Mouse (Mus musculus): ENCODE measurements around the gene Ctse. TPM values are rescaled to one million over a fixed set of nuclear protein-coding genes. Genes with fewer than 3 reads are reported as not detected.

The Ctse gene
- total and polyA plus RNA-seq, 3 experiments = 55.2 to 92.7 TPM; not detected in 1

- no peaks in the 10 kb centered on the region for H3K79me2 ChIP-seq (ENCODE audit: control insufficient read depth, insufficient read depth, low read length, poor library complexity)
- no peak overlapping the region for H3K27ac ChIP-seq (ENCODE audit: control insufficient read depth, low read depth, low read length)
- no peaks in the 10 kb centered on the region for H3K9me3 ChIP-seq (replicated peaks; ENCODE audit: insufficient read depth, low read length)
- TF ChIP-seq KAT2A (conservative IDR thresholded peaks at IDR 0.05; ENCODE audit: low read depth, low read length) (no peak), JUND (IDR thresholded peaks at IDR 0.05; ENCODE audit: low read depth, low read length) (no peak), MAZ (IDR thresholded peaks at IDR 0.05; ENCODE audit: low read depth, low read length) (no peak), ZC3H11A (IDR thresholded peaks at IDR 0.05; ENCODE audit: low read depth, low read length) (no peak), HCFC1 (IDR thresholded peaks at IDR 0.05; ENCODE audit: low read depth, low read length) (no peak), TCF12 (IDR thresholded peaks at IDR 0.05; ENCODE audit: low read depth, low read length) (no peak), CHD1 (IDR thresholded peaks at IDR 0.05; ENCODE audit: low read depth, low read length) (no peak), POLR2AphosphoS5 (IDR thresholded peaks at IDR 0.05; ENCODE audit: borderline replicate concordance, low read depth, low read length) (no peak), MYB (IDR thresholded peaks at IDR 0.05; ENCODE audit: low read depth, low read length) (no peak), ETS1 (IDR thresholded peaks at IDR 0.05; ENCODE audit: low read depth, low read length) (no peak)
- H3K27me3 ChIP-seq (ENCODE audit: control insufficient read depth in 1 of 2, insufficient read depth in 2 of 2, low read length in 2 of 2) = no peaks in the 10 kb centered on the region
- H3K4me1 ChIP-seq (ENCODE audit: control insufficient read depth in 1 of 2, insufficient read depth in 2 of 2, low read length in 2 of 2) = no peaks in the 10 kb centered on the region
- DNase-seq (ENCODE audit: low read depth, low spot score) = no peak
- H3K36me3 ChIP-seq (ENCODE audit: control insufficient read depth in 1 of 2, insufficient read depth in 2 of 2, low read length in 2 of 2) = 0 out of 4 replicates have a peak, but pooled peaks cover 0 to 2% of the 10 kb centered on the region in 2 experiments
- H3K4me3 ChIP-seq (ENCODE audit: control insufficient read depth in 1 of 2, insufficient read depth in 1 of 2, low read depth in 2 of 2, low read length in 2 of 2) = no peak overlapping the region
- H3K9ac ChIP-seq (ENCODE audit: control insufficient read depth, low read depth, low read length, poor library complexity, severe bottlenecking) = no peak overlapping the region
Observed at GRCm38 (mm10) chr1:131679644-131680043, 41.5 kb downstream of the Ctse start.

GRCm38 (mm10) chr1:131687739-131688138 is 49.6 kb downstream of the Ctse start:
- no peak for DNase-seq (ENCODE audit: low read depth, low spot score)
- no peak overlapping the region for H3K4me3 ChIP-seq (ENCODE audit: control insufficient read depth in 1 of 2, insufficient read depth in 1 of 2, low read depth in 2 of 2, low read length in 2 of 2)
- no peaks in the 10 kb centered on the region for H3K79me2 ChIP-seq (ENCODE audit: control insufficient read depth, insufficient read depth, low read length, poor library complexity)
- H3K9me3 ChIP-seq (replicated peaks; ENCODE audit: insufficient read depth, low read length) = no peaks in the 10 kb centered on the region
- H3K9ac ChIP-seq (ENCODE audit: control insufficient read depth, low read depth, low read length, poor library complexity, severe bottlenecking) = no peak overlapping the region
- H3K27me3 ChIP-seq (ENCODE audit: control insufficient read depth in 1 of 2, insufficient read depth in 2 of 2, low read length in 2 of 2) = no peaks in the 10 kb centered on the region; a peak in 1 of 4 replicates
- 0 out of 4 replicates have a peak, but pooled peaks cover 0 to 10% of the 10 kb centered on the region in 2 experiments for H3K4me1 ChIP-seq (ENCODE audit: control insufficient read depth in 1 of 2, insufficient read depth in 2 of 2, low read length in 2 of 2)
- H3K27ac ChIP-seq (ENCODE audit: control insufficient read depth, low read depth, low read length) = no peak overlapping the region
- H3K36me3 ChIP-seq (ENCODE audit: control insufficient read depth in 1 of 2, insufficient read depth in 2 of 2, low read length in 2 of 2) = no peaks in the 10 kb centered on the region
- TF ChIP-seq POLR2AphosphoS5 (IDR thresholded peaks at IDR 0.05; ENCODE audit: borderline replicate concordance, low read depth, low read length) = peak; percentile 87; the same call in 1 of the 2 replicates
- no peak for TF ChIP-seq SMC3 (IDR thresholded peaks at IDR 0.05; ENCODE audit: low read depth, low read length)
- TF ChIP-seq MAZ (IDR thresholded peaks at IDR 0.05; ENCODE audit: low read depth, low read length) = no peak
- no peak for TF ChIP-seq MEF2A (IDR thresholded peaks at IDR 0.05; ENCODE audit: extremely low read depth, insufficient replicate concordance, low read depth, low read length, poor library complexity, severe bottlenecking)
- TF ChIP-seq MAX (IDR thresholded peaks at IDR 0.05; ENCODE audit: low read length) = no peak
- TF ChIP-seq CTCF (IDR thresholded peaks at IDR 0.05 in 2 of 3, conservative IDR thresholded peaks at IDR 0.05 in 1 of 3; ENCODE audit: control insufficient read depth in 1 of 3, insufficient read depth in 1 of 3, low read depth in 2 of 3, low read length in 3 of 3, poor library complexity in 1 of 3, severe bottlenecking in 1 of 3) = no peak
- TF ChIP-seq JUND (IDR thresholded peaks at IDR 0.05; ENCODE audit: low read depth, low read length) = no peak
- TF ChIP-seq MYC (IDR thresholded peaks at IDR 0.05; ENCODE audit: low read depth, low read length) = no peak

Measured in MEL (cell line).